Mouse (Mus musculus) small intestine, adult 2 months (tissue): ENCODE measurements at regions not wholly inside any gene's neighbourhood (a gene's known extent, or its start where the extent isn't known, plus 50 kb on each side); places are given as distances from the start of the nearest gene placed in this dataset.

ENCODE experiments used
- H3K27ac ChIP-seq: fragments of 200-500 bp; 2 replicates; pipeline ENCODE4 v1.5.1; 2012; ENCODE audit warnings: low read depth, low read length, control low read depth, inconsistent platforms; ENCODE audit not compliant: insufficient read depth
- H3K27me3 ChIP-seq: fragments of 200-500 bp; 2 replicates; pipeline ENCODE4 v1.6.1; 2012; ENCODE audit warnings: mild to moderate bottlenecking, moderate library complexity, low read length, inconsistent platforms; ENCODE audit not compliant: control insufficient read depth, insufficient read depth
- H3K36me3 ChIP-seq: fragments of 200-500 bp; 2 replicates; pipeline ENCODE4 v1.6.1; 2012; ENCODE audit warnings: mild to moderate bottlenecking, low read length, control low read depth, inconsistent platforms; ENCODE audit not compliant: control insufficient read depth, insufficient read depth
- H3K4me1 ChIP-seq: fragments of 200-500 bp; 2 replicates; pipeline ENCODE4 v1.6.1; 2012; ENCODE audit warnings: low read length, inconsistent platforms, mixed read lengths; ENCODE audit not compliant: control insufficient read depth, insufficient read depth, insufficient read length
- H3K4me3 ChIP-seq: fragments of 200-500 bp; 2 replicates; pipeline ENCODE4 v1.5.1; 2012; ENCODE audit warnings: low read depth, mild to moderate bottlenecking, control low read depth, inconsistent platforms, low read length, moderate library complexity
- CTCF ChIP-seq: fragments of 200-500 bp; IDR thresholded peaks from 2 replicates; pipeline ENCODE4 v1.5.1; 2012; ENCODE audit warnings: low read depth, mild to moderate bottlenecking, control low read depth, inconsistent platforms, low read length, moderate library complexity, mixed read lengths; ENCODE audit not compliant: insufficient replicate concordance, insufficient read length; ENCODE audit errors: extremely low read depth
- POLR2A ChIP-seq: fragments of 200-500 bp; IDR thresholded peaks from 2 replicates; pipeline ENCODE4 v1.6.1; 2012; ENCODE audit warnings: low read depth, mild to moderate bottlenecking, control low read depth, inconsistent platforms, low read length, moderate library complexity
- WGBS: fragments of 180-500 bp; shearing (Covaris S2); methylation state at CpG from one replicate; pipeline ENCODE4 v1.1.7; 2018; 5-methylcytosine and 5-hydroxymethylcytosine counted together

DNA sequence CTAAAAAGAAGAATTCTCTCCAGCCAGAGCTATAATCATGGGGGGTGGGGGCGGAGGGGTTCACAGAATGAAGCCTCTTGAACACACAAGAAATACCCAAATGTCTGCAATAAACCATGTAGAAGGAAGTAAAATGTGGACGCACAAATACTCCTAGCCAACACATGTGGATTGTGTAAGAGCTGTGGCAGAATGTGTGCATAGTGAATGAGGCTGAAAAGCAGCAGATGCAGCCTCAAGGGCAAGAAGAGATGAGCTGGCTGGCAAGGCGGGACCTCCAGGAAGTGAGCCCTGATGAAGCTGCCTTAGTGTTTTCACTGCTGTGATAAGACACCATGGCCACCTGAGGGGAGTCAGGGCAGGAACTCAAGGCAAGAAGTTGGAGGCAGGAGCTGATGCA lies 53.3 kb upstream of the Arhgap28 start:
- H3K4me1 ChIP-seq: no peaks in the 10 kb centered on the region
- 80% methylated on average over 3 of the region's 3 CpGs for WGBS
- no peak for TF ChIP-seq CTCF
- no peak for TF ChIP-seq POLR2A
- H3K27ac ChIP-seq: no peak overlapping the region
- H3K27me3 ChIP-seq: no peaks in the 10 kb centered on the region
- no peaks in the 10 kb centered on the region for H3K36me3 ChIP-seq
- H3K4me3 ChIP-seq: no peak overlapping the region

- 80% methylated on average over 3 of the region's 3 CpGs for WGBS
- TF ChIP-seq POLR2A (no peak), CTCF (no peak)
- Histone ChIP-seq H3K4me3 (no peak overlapping the region), H3K36me3 (no peaks in the 10 kb centered on the region), H3K27me3 (no peaks in the 10 kb centered on the region), H3K27ac (no peak overlapping the region), H3K4me1 (no peaks in the 10 kb centered on the region)
Observed at GRCm38 (mm10) chr17:68060455-68060854, 56.5 kb upstream of the Arhgap28 start.

DNA sequence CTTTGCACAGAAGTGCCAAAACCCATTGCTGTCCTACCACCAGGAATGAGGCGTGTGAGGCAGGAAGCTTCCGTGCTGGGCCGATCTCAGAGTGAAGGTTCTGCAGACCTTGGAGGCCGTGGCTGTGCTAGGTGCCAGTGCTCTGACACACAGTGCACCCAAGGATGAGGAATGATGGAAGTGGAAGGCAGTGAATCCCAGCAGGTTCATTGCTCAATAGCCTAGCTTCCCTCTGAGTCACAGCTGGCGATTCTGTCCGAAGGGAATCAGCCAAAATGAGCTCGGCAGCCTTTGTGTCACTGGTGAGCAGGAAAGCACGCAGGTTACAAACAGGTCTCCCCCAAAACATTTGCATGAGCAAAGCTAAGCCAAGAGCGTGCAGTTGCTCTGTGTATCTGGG lies 61.8 kb upstream of the Arhgap28 start:
- no peak overlapping the region for H3K27ac ChIP-seq
- H3K4me1 ChIP-seq: no peaks in the 10 kb centered on the region
- H3K36me3 ChIP-seq: no peaks in the 10 kb centered on the region
- H3K4me3 ChIP-seq: no peak overlapping the region
- 83% methylated on average over 9 of the region's 9 CpGs for WGBS
- TF ChIP-seq POLR2A: no peak
- TF ChIP-seq CTCF: no peak
- H3K27me3 ChIP-seq: no peaks in the 10 kb centered on the region

GRCm38 (mm10) chr17:68066204-68066603 lies 62.3 kb upstream of the Arhgap28 start:
- H3K27me3 ChIP-seq: no peaks in the 10 kb centered on the region
- TF ChIP-seq CTCF (no peak), POLR2A (no peak)
- no peak overlapping the region for H3K4me3 ChIP-seq
- H3K4me1 ChIP-seq: no peaks in the 10 kb centered on the region
- H3K36me3 ChIP-seq: no peaks in the 10 kb centered on the region
- no peak overlapping the region for H3K27ac ChIP-seq
- 81% methylated on average over 2 of the region's 2 CpGs for WGBS

DNA sequence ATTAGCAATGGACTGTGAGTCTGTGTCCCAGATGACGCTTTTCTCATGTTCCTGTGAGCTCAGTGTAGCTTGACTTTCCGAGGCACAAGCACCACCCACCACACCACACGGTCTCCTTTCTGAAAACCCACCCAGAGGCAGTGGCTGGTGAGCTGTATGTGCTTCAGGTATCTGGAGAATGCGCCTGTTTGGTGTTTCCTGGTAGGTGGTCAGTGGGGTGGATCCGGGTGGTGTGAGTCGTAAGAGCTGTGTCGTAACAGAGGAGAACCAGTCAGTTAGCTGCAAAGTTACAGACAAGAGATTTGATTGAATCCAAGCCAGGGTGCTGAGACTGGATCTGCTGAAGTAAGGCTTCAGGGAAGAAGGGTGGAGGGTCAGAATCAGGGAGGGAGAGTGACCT lies 65.1 kb upstream of the Arhgap28 start:
- no peak for TF ChIP-seq POLR2A
- no peak for TF ChIP-seq CTCF

DNA sequence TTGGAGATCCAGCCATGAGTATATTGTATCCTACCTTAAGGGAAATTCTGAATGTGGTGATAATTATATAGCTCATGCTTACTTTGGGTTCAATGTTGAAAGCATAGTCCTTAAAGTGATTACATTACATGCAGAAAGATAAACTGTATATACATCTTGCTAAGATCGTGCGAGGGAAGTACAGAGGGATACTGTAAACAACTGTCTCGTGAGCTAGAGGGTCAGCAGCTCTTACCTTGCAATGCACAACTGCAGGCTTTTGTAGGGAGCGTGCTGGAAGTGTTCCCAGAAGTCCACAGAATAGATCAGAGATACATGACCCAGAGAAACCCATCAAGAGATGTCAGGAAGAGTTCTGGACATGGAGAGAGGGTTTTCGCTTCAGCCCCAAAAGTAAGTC lies 65.6 kb upstream of the Arhgap28 start:
- Histone ChIP-seq H3K4me1 (no peaks in the 10 kb centered on the region), H3K4me3 (no peak overlapping the region), H3K27me3 (no peaks in the 10 kb centered on the region), H3K36me3 (no peaks in the 10 kb centered on the region), H3K27ac (no peak overlapping the region)
- WGBS: 72% methylated on average over 5 of the region's 5 CpGs
- TF ChIP-seq POLR2A (no peak), CTCF (no peak)

More for the DNA sequence above, 65.1 kb upstream of the Arhgap28 start:
- Histone ChIP-seq H3K4me3 (no peak overlapping the region), H3K36me3 (no peaks in the 10 kb centered on the region), H3K27me3 (no peaks in the 10 kb centered on the region), H3K4me1 (no peaks in the 10 kb centered on the region), H3K27ac (no peak overlapping the region)
- WGBS: 57% methylated on average over 7 of the region's 7 CpGs

DNA sequence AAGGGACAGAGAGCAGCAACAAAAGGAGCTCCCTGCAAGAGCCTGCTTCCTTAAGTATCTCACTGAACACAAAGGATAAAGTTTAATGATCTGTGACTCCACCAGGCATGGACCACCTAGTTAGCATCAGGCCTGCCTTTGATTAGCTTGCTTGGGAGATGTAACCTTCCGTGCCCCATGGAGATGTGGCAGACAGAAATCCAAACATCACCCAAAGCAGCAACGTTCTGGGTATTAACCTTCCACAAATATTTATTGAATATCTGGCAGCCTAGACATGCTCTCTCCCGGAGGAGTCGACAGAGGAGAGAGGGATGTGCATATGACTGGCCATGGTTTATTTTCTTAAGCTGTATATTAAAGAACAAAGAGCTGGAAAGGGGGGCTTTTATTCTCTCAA lies 67.6 kb upstream of the Arhgap28 start:
- TF ChIP-seq CTCF (no peak), POLR2A (no peak)
- Histone ChIP-seq H3K36me3 (no peaks in the 10 kb centered on the region), H3K27me3 (no peaks in the 10 kb centered on the region), H3K4me1 (no peaks in the 10 kb centered on the region), H3K27ac (no peak overlapping the region), H3K4me3 (no peak overlapping the region)
- 26% methylated on average over 4 of the region's 4 CpGs for WGBS

GRCm38 (mm10) chr17:68075712-68076111 lies 71.8 kb upstream of the Arhgap28 start:
- Histone ChIP-seq H3K4me3 (no peak overlapping the region), H3K4me1 (no peaks in the 10 kb centered on the region), H3K36me3 (no peaks in the 10 kb centered on the region), H3K27me3 (no peaks in the 10 kb centered on the region), H3K27ac (no peak overlapping the region)
- 57% methylated on average over 2 of the region's 2 CpGs for WGBS
- no peak for TF ChIP-seq CTCF
